Mouse (Mus musculus): ENCODE measurements around the gene Dnah17.
A peak's percentile ranks its signal among the peaks of the same experiment; 100 is the strongest.

Gene Dnah17

GRCm38 (mm10) chr11:117995255-117995654 is 135.2 kb downstream of the Dnah17 start:
- no peak for DNase-seq (ENCODE audit: low read depth, low spot score)

DNA sequence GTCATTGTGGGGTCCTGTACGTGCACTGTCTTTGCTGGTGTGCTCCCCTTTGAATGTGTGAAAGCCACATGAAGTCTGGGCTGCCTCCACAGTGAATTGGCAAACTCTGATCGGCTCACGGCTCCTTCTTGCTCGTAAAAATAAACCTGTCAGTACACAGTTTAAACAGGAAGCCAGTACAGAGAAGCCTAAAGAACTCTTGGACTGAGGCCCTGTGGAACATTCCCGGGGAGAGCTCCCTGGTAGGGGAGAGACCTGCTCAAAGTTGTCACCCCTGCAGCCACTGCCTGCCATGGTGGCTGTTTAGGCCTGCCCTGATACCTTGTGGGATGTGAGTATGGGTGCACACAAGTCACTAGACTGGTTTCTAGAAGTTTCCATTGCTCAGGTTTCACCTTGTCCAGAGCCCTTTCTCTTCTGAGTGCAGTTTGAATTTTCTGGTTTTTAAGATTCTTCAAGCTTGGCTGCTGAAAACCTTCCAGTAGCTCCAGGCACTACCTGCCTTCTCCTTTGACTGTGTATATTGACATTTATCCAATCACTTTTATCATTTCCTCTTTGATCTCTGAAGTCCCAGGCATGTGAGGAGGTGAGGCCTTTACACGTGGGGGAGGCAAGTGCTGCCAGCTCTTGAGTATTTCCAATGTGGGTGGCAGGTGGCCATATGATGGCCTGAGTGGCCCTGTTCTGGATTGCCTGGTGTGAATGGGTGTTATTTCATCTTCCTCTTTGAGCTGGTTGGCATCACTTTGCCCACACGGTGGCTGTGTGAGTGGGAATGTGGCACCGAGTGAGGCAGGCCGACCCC is 136.0 kb downstream of the Dnah17 start:
- DNase-seq (ENCODE audit: low read depth, low spot score) = no peak

- DNase-seq (ENCODE audit: low read depth, low spot score) = no peak
These were observed 137.0 kb downstream of the Dnah17 start for GRCm38 (mm10) chr11:117993190-117994175.

- DNase-seq (ENCODE audit: low read depth, low spot score) = no peak
These were observed 138.6 kb downstream of the Dnah17 start for GRCm38 (mm10) chr11:117991502-117992470.

DNA sequence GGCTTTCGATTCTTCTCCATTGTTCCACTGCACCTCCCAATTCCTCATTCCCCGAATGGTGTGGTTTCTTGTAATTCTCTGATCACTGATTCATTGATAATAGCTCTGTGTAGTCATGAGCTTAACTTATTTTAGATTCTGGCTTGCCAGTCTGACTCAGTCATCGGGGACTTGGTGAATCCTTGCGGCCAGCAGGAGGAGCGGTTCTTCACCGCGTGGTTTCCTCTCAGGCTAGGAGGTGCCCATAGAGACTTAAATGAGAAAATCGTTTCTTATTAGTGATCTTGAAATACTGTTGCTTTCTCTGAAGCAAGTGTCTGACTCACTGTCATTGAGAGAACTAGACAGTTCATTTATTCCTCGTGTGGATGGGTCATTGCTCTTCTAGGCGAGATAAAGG is 140.5 kb downstream of the Dnah17 start:
- DNase-seq (ENCODE audit: low read depth, low spot score) = no peak

GRCm38 (mm10) chr11:117989241-117989640 is 141.2 kb downstream of the Dnah17 start:
- no peak for DNase-seq (ENCODE audit: low read depth, low spot score)

GRCm38 (mm10) chr11:117987968-117988367 is 142.5 kb downstream of the Dnah17 start:
- no peak for DNase-seq (ENCODE audit: low read depth, low spot score)

- no peak for DNase-seq (ENCODE audit: low read depth, low spot score)
These were observed 143.4 kb downstream of the Dnah17 start for GRCm38 (mm10) chr11:117987032-117987451.

DNA sequence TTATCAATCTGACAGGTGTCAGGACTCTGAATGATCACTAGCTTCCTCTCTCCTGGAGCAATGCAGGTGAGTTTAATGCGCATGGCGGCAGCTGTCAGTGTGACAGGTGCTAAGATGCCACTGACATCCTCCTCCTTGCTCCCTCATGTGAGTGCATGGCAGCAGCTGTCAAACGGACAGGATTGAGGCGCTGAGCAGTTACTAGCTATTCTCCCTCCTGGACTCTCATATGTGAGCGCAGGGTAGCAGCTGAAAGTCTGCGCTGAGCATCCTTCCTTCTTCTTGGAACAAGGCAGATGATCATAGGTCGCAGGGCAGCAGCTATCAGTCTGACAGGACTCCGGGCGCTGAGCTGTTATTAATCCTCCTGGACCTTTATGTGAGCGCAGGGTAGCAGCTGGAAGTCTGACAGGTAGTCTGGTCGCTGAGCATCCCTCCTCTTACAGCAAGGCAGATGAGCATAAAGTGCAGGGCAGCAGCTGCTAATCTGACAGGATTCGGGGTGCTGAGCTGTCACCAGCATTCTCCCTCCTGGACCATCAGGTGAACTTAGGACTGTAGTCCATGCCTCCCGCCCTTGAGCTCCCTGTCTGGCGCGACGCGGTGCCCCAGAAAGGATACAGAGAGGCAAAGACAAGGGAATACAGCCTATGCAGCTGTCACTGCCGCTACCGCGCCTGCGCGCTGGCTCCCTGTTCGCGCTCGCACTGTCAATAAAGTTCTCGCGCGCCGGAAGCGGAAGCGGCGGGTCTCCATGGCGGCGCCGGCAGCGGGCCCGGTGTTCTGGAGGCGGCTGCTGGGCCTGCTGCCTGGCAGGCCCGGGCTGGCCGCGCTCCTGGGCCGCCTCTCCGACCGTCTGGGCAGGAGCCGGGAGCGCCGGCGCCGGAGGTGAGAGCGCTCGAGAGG is 144.1 kb downstream of the Dnah17 start, which contains the start of gene Pgs1:
Gene Pgs1, plus strand, starts transcription at position 167 of the 906 bp plus-strand sequence.
- DNase-seq (ENCODE audit: low read depth, low spot score) = peak; percentile 81

GRCm38 (mm10) chr11:117983770-117984169 is 146.7 kb downstream of the Dnah17 start:
- DNase-seq (ENCODE audit: low read depth, low spot score) = no peak

DNA sequence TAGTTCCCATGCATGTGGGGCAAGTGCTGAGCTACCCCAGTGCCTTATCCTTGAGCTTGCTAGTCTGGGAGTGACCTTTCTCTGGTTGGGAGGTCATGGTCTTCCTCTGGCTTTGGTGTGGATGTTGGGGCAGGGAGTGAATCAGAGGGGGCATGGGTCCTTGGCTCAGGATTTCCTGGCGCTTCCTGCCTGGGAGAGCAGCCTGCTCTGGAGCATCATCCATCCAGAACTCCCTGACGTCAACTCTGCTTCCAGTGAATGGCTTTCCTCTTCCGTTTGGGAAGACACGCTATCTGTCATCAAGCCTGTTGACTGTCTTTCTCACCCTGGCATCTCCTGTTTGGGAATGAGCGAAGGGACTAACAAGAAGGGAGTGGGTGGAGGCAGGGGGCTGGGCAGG is 148.0 kb downstream of the Dnah17 start:
- no peak for DNase-seq (ENCODE audit: low read depth, low spot score)

GRCm38 (mm10) chr11:117979388-117979787 is 151.0 kb downstream of the Dnah17 start:
- no peak for DNase-seq (ENCODE audit: low read depth, low spot score)

- DNase-seq (ENCODE audit: low read depth, low spot score) = no peak
These were observed 152.6 kb downstream of the Dnah17 start for GRCm38 (mm10) chr11:117977694-117978360.

- DNase-seq (ENCODE audit: low read depth, low spot score) = no peak
These were observed 154.3 kb downstream of the Dnah17 start for GRCm38 (mm10) chr11:117976081-117976582.

GRCm38 (mm10) chr11:117975211-117975967 is 155.0 kb downstream of the Dnah17 start:
- no peak for DNase-seq (ENCODE audit: low read depth, low spot score)

GRCm38 (mm10) chr11:117974327-117975125 is 155.9 kb downstream of the Dnah17 start:
- DNase-seq (ENCODE audit: low read depth, low spot score) = no peak

- no peak for DNase-seq (ENCODE audit: low read depth, low spot score)
These were observed 156.9 kb downstream of the Dnah17 start for GRCm38 (mm10) chr11:117973569-117973968.
